Mouse (Mus musculus): ENCODE results near the gene RPS10-NUDT3.

RPS10-NUDT3 gene

DNA sequence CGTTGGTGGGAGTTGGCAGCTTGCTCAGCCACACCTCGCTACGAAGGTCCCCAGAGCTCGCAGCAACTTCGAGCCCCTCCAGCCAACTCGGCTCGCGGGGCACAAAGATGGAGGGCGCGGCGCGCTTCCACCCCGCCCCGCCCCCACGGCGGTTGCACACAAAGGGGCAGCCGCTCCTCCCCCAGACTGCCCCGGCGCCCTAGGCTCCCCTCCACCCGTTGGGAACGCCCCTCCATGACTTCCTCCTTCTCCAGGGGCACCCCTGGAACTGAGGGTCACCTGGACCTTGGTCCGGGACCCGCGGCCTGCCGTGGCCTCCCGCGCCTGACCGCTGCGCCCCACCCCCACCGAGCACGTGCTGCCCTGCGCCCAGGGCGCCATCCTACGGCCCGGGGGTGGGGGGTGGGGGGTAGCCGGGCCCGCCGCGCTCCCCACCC lies 79.9 kb downstream of the RPS10-NUDT3 start:
- peak; percentile 89 for DNase-seq (ENCODE audit: extremely low spot score, low spot score)

- peak; percentile 42 for DNase-seq (ENCODE audit: extremely low spot score, low spot score)
Measured at GRCm38 (mm10) chr17:27554062-27554960, 80.7 kb downstream of the RPS10-NUDT3 start.

DNA sequence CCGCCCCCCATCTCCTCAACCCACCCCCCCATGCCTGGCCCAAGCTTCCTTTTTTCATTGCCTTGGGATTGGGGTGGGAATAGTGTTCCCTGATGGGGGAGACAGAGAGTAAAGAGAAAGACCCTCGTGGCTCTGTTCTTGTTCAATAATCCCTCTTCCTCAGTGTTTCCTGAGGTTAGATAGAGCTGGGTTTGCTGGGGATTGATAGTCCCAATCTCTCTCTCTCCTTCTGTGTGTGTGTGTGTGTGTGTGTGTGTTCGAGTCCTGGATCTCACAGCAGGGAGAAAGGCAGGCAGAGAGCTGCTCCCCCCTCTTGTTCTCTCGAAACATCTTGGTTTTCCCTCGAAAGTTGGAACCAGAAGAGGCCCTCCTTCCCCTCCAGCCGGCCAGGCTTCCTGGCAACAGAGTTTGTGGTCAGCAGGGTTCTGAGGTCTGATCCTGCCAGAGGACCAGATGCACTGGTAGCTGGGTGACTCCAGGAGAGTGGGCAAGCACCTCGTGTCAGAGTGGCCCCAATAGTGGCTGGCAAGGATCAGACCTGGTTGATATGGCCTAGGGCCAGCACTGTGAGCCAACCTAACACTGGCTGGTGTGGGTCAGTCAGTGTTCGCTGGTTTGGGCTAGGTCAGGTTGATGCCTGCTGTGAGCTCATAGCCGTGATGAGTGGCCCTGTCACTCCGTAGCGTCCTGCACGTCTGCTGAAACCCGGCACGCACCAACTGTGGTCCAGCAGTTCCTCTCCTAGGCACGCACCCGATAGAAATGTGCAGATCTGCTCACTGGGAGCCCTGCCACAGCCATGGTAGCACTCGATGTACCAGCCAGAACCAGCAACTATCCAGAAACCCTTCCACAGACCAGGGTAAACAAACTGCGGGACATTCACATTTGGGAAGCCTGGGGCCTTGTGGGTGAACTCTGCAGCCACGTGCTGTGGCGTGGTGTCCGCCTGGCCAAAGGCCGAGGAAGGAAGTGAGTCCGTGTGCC lies 82.5 kb downstream of the RPS10-NUDT3 start:
- DNase-seq (ENCODE audit: extremely low spot score, low spot score) = no peak

DNA sequence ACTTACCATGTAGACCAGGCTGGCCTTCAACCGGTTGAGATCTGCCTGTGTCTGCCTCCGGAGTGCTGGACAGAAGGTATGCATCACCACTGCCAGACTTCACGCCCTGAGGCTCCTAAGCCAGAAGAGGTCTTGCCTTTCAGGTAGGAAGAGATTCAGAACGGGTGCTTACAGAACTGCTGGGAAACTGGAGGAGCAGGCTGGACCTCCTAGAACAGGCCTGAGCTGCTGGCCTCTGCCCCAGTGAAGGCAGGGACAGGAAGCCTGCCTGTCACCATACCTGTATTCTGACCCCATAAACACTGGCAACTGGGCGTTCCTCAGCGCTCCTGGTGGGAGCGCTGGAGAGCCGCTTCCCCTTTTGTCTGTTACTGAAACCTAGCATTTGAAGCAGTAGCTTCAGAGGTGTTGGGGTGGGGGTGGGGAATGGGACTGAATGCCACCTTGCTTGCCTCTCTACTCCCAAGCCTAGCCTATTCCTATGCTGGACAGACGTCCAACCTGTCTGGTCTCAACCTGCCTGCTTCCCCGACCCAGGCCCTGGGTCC lies 83.6 kb downstream of the RPS10-NUDT3 start:
- DNase-seq (ENCODE audit: extremely low spot score, low spot score) = no peak

DNA sequence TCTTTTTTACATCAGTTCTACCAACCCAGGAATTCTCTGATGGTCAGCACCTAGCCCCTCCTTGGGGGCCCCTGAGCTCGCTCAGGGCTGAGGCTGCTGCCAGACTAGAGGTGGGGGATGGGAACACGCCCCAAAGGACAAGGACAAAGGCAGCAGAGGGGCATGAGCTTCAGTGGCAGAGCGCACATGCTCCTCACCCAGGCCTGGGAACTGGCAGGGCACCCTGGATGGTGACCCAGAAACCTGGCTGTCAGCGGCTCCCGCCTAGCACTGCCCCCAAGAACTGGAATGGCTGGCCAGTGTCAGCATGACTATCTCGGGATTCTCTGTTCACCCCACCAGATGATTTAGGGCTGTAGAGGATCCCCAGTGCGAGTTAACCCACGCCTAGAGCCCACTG lies 85.8 kb downstream of the RPS10-NUDT3 start:
- peak; percentile 26 for DNase-seq (ENCODE audit: extremely low spot score, low spot score)

GRCm38 (mm10) chr17:27547253-27547868 lies 87.7 kb downstream of the RPS10-NUDT3 start:
- DNase-seq (ENCODE audit: extremely low spot score, low spot score) = no peak

DNA sequence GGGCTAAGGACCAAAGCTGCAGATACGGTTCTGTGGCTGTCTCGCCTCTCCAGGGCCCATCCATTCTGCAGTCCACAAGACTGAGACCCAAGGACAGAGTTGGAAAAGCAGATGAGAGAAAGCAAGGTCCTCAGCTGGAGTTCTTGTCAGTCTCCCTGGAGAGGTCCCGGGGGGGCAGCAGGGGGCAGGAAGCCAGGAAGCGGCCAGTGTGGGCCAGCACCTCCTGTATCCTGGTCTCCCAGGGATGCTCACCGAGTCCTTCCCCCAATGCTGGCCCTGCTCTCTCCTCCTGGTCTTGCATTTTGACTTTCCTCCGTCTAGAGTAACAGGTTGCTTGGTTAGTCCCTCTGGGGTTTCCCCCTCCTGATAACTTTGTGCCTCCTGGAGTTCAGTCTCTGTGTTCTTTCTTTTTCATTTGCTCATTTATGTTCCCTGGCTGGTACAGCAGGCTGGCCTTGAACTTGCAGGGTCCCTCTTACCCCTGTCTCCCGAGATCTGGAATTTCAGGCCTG lies 88.4 kb downstream of the RPS10-NUDT3 start:
- DNase-seq (ENCODE audit: extremely low spot score, low spot score) = no peak

DNA sequence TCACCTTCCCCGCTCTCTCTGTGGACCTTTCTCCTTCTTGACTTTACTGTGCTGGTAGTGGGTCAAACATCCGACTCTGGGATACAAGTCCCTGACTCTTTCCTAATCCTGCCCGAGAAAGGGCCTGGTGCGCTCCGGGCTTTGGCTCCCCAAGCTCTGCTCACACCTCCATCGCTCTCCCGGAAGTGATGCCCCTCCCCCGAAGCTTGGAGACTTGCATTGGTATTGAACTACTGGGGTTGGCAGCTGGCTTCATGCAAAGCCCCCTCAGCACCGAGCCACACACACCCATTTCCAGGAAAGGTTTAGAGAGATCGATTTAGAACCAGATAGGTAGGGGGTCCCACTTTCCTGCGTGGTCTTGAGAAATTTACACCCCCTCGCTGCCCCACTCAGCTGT lies 89.0 kb downstream of the RPS10-NUDT3 start:
- DNase-seq (ENCODE audit: extremely low spot score, low spot score) = peak; percentile 22

GRCm38 (mm10) chr17:27544551-27544950 lies 90.5 kb downstream of the RPS10-NUDT3 start:
- no peak for DNase-seq (ENCODE audit: extremely low spot score, low spot score)

GRCm38 (mm10) chr17:27541984-27542383 lies 93.0 kb downstream of the RPS10-NUDT3 start:
- DNase-seq (ENCODE audit: extremely low spot score, low spot score) = no peak

DNA sequence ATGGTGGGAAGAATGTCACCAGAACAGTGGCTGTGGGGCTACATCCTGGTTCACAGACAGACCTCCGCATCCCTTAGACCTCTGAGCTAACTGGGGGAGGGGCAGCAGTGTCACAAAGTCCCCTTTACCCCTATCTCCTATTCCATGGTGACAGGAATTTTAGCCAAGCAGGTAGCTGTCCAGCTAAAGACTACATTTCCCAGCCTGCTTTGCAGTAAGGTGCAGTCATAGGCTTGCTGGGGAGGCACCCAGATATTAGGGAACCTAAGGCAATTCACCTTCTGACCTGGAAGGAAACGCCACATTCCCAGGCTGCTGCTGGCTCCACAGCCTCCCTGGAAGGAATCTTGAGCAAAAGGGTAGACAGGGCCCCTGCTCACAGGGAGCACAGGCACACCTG lies 93.8 kb downstream of the RPS10-NUDT3 start:
- DNase-seq (ENCODE audit: extremely low spot score, low spot score) = no peak

GRCm38 (mm10) chr17:27534718-27535117 lies 100.3 kb downstream of the RPS10-NUDT3 start:
- peak; percentile 97 for DNase-seq (ENCODE audit: extremely low spot score, low spot score)

GRCm38 (mm10) chr17:27533354-27533753 lies 101.7 kb downstream of the RPS10-NUDT3 start:
- no peak for DNase-seq (ENCODE audit: extremely low spot score, low spot score)

DNA sequence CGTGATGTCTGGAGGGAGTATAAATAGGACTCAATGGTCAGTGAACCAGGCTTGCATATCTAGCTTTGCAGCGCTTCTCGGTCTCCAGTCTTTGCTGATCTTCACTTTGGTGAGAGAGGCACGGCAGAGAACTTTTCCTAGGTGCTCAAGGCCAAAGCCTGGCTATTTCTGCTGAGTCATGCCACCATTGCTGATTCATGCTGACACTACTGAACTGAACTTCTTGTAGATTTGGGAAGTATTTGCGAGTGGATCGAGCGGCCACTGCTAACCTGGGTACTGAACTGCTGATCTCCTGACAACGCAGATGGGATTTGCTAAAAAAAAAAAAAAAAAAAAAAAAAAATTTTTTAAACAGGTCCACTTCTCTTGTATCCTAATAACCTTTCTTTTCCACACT lies 102.9 kb downstream of the RPS10-NUDT3 start:
- DNase-seq (ENCODE audit: extremely low spot score, low spot score) = no peak

All from neural tube, embryonic 10.5 days (tissue).